Mouse (Mus musculus) C2C12 (cell line): ENCODE results near the gene Smtnl1.

Source experiments
- CEBPB ChIP-seq: IDR thresholded peaks from one replicate; pipeline ENCODE4 v1.6.1; 2011; ENCODE audit warnings: low read depth, mild to moderate bottlenecking, control low read depth, moderate library complexity
- CTCF ChIP-seq: IDR thresholded peaks from one replicate; pipeline ENCODE4 v1.5.1; 2011; ENCODE audit not compliant: control insufficient read depth, insufficient read depth, insufficient read length
- MYOD1 ChIP-seq: IDR thresholded peaks from one replicate; pipeline ENCODE4 v1.6.1; 2011; ENCODE audit warnings: low read depth; ENCODE audit not compliant: control insufficient read depth, insufficient read length
- MYOG ChIP-seq: IDR thresholded peaks from one replicate; pipeline ENCODE4 v1.6.1; 2011; ENCODE audit not compliant: control insufficient read depth, insufficient read length; ENCODE audit errors: extremely low read depth
- USF1 ChIP-seq: IDR thresholded peaks from one replicate; pipeline ENCODE4 v1.6.1; 2011; ENCODE audit warnings: low read depth, mild to moderate bottlenecking, control low read depth, moderate library complexity

- TF ChIP-seq CTCF (no peak), MYOD1 (no peak), USF1 (no peak), CEBPB (no peak), MYOG (no peak)
Observed at GRCm38 (mm10) chr2:84777706-84778105, 44.7 kb downstream of the Smtnl1 start.
